Mouse (Mus musculus) layer of hippocampus, postnatal 25 days (tissue): ENCODE results near the gene Ddr1. TPM values are rescaled to one million over a fixed set of nuclear protein-coding genes. Genes with fewer than 3 reads are reported as not detected.

ENCODE experiments used
- DNase-seq, 2 experiments: peaks; one replicate each; pipeline ENCODE4 v3.0.0; 2022; ENCODE audit warnings: mixed read lengths in 2 of 2, low spot score in 1 of 2; ENCODE audit errors: extremely low spot score in 1 of 2
- total RNA-seq, 2 experiments: library from RNA; stranded (reverse); gene quantifications; 2 replicates each; pipeline ENCODE4 v1.2.3; 2021

Gene Ddr1
- total RNA-seq, 2 experiments from 2014 or later: 78.5 to 82.0 TPM

GRCm38 (mm10) chr17:35725286-35726232, 21.1 kb upstream of the Ddr1 start:
- DNase-seq: peak; percentile 94 to 96

GRCm38 (mm10) chr17:35721676-35722075, 17.3 kb upstream of the Ddr1 start:
- no peak for DNase-seq

GRCm38 (mm10) chr17:35720340-35720727, 15.9 kb upstream of the Ddr1 start:
- DNase-seq: no peak

GRCm38 (mm10) chr17:35719616-35720339, 15.4 kb upstream of the Ddr1 start:
- DNase-seq: no peak

GRCm38 (mm10) chr17:35717080-35717479, 12.7 kb upstream of the Ddr1 start:
- DNase-seq: no peak

- DNase-seq: no peak
These were observed 11.7 kb upstream of the Ddr1 start for GRCm38 (mm10) chr17:35716114-35716513.

- DNase-seq: no peak
These were observed 6.4 kb upstream of the Ddr1 start for GRCm38 (mm10) chr17:35710705-35711347.

GRCm38 (mm10) chr17:35708611-35709010, 4.2 kb upstream of the Ddr1 start:
- no peak for DNase-seq

- no peak for DNase-seq
These were observed 3.5 kb upstream of the Ddr1 start for GRCm38 (mm10) chr17:35707929-35708328.

- DNase-seq: peak in 1 of 2 experiments; percentile 57
These were observed 1.4 kb upstream of the Ddr1 start for GRCm38 (mm10) chr17:35705836-35706235.

GRCm38 (mm10) chr17:35703751-35704271, 610 bp downstream of the Ddr1 start:
- DNase-seq: no peak

- DNase-seq: no peak
These were observed 1.4 kb downstream of the Ddr1 start for GRCm38 (mm10) chr17:35703065-35703464.

GRCm38 (mm10) chr17:35702605-35703004, 1.8 kb downstream of the Ddr1 start:
- no peak for DNase-seq

GRCm38 (mm10) chr17:35701978-35702461, 2.4 kb downstream of the Ddr1 start:
- no peak for DNase-seq

- no peak for DNase-seq
These were observed 3.0 kb downstream of the Ddr1 start for GRCm38 (mm10) chr17:35701203-35701977.

GRCm38 (mm10) chr17:35700371-35700961, 4.0 kb downstream of the Ddr1 start:
- peak; percentile 69 to 81 for DNase-seq

GRCm38 (mm10) chr17:35699919-35700318, 4.5 kb downstream of the Ddr1 start:
- DNase-seq: peak in 1 of 2 experiments; percentile 40

- DNase-seq: no peak
These were observed 5.9 kb downstream of the Ddr1 start for GRCm38 (mm10) chr17:35698501-35698883.

- DNase-seq: peak in 1 of 2 experiments; percentile 31
These were observed 6.5 kb downstream of the Ddr1 start for GRCm38 (mm10) chr17:35697759-35698500.
